17 mouse cellular contexts compared by ENCODE assay signal in genomic region chr2:104412496-104412895, GRCm38 (mm10). TPM values are rescaled to one million over a fixed set of nuclear protein-coding genes. Genes with fewer than 3 reads are reported as not detected.
"Had no signal": no experiment of that assay in that cellular context is flagged by ENCODE, and none has a peak within 500 bp of the region (broad histone marks: within the 10 kb centered on the region; RNA-seq: fewer than 3 reads in every experiment).

No protein-coding gene starts in this region.

- H3K9ac ChIP-seq: lung, embryonic 14.5 days; midbrain, embryonic 12.5 days; neural tube, embryonic 13.5 days; neural tube, embryonic 15.5 days had no signal

- H3K4me2 ChIP-seq: lung, embryonic 14.5 days; midbrain, embryonic 12.5 days; neural tube, embryonic 13.5 days; neural tube, embryonic 15.5 days had no signal

- H3K27me3 ChIP-seq: neural tube, embryonic 15.5 days had no signal

- H3K4me3 ChIP-seq: midbrain, embryonic 10.5 days; midbrain, embryonic 12.5 days; myocyte; neural tube, embryonic 13.5 days; neural tube, embryonic 15.5 days had no signal

- H3K27ac ChIP-seq: midbrain, embryonic 10.5 days; midbrain, embryonic 12.5 days; neural tube, embryonic 13.5 days; neural tube, embryonic 15.5 days had no signal

- DNase-seq: lung, adult 18-20 months; lung, embryonic 14.5 days; lung, postnatal 10 days; lung, postnatal 4 days; midbrain, embryonic 14.5 days; retina, postnatal 1 day; right cerebral cortex, adult 18-20 months; right cerebral cortex, postnatal 25 days; right cerebral cortex, postnatal 4 days; spleen, adult 18-20 months had no signal

- H3K36me3 ChIP-seq: midbrain, embryonic 10.5 days; midbrain, embryonic 12.5 days; neural tube, embryonic 13.5 days; neural tube, embryonic 15.5 days had no signal

- ATAC-seq: midbrain, embryonic 16.5 days had no signal

- H3K9me3 ChIP-seq: midbrain, embryonic 10.5 days; midbrain, embryonic 12.5 days; neural tube, embryonic 13.5 days; neural tube, embryonic 15.5 days had no signal

RNA-seq across cellular contexts. Expression of gene D430041D05Rik, which starts 1.7 kb away (rescaled TPM):
- polyA plus RNA-seq: small intestine, adult 2 months had no signal
